Mouse (Mus musculus): ENCODE measurements around the gene Dram1. TPM values are rescaled to one million over a fixed set of nuclear protein-coding genes. Genes with fewer than 3 reads are reported as not detected.
A peak's percentile ranks its signal among the peaks of the same experiment; 100 is the strongest.

The Dram1 gene
- polyA plus RNA-seq, 1 experiment = 13.1 TPM

- DNase-seq (ENCODE audit: low read depth in 1 of 2, low spot score in 2 of 2) = no peak
- H3K4me1 ChIP-seq (ENCODE audit: control insufficient read depth, insufficient read depth, insufficient read length) = peaks cover 26% of the 10 kb centered on the region; the same call in 1 of the 2 replicates
- 45% methylated on average over 5 of the region's 5 CpGs for WGBS
- H3K36me3 ChIP-seq (ENCODE audit: control insufficient read depth, insufficient read depth, low read length) = peaks cover 8% of the 10 kb centered on the region
- peak overlapping the region; percentile 32 for H3K27ac ChIP-seq (ENCODE audit: insufficient read depth, low read length)
- no peak overlapping the region for H3K4me3 ChIP-seq (ENCODE audit: extremely low read depth, insufficient read depth, insufficient read length)
- TF ChIP-seq POLR2A (IDR thresholded peaks at IDR 0.05; ENCODE audit: low read depth, low read length) (no peak), CTCF (IDR thresholded peaks at IDR 0.05; ENCODE audit: extremely low read depth, insufficient read depth, insufficient read length, insufficient replicate concordance) (no peak)
- no peaks in the 10 kb centered on the region for H3K27me3 ChIP-seq (ENCODE audit: control insufficient read depth, insufficient read depth, low read length)
Measured at GRCm38 (mm10) chr10:88417686-88418085, 38.8 kb upstream of the Dram1 start.

DNA sequence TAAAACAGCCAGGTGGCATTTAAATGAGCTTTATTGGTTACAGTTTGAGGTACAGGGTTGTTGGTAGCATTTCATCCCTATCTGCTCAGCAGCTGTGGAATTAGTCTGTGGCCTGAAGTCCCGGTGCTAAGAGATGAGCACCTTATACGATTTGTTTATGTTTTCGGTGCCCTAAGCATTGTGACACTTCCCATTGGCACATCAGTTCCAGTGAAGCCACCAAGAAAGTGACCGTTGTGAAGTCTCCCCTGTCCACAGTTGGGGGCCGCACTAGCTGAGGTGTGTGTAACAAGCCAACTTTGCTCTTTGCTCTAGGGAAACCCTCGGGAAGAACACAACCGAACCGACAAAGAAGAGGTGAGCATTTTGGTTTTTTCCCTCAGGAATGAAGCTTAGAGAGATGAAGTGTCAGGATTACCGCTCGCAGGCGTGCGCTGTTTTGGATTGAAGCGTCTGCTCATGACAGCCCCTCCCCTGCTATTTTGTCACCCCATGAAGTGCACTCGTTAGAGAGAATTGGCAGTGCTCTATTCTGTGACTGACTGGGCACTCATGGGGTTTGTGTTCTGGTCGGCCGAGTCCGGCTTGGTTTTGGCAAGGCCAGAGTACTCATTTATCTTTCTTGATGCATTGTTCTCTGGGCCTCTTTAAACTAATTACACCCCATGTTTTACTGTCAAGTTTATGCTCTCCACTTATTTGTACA lies 33.6 kb upstream of the Dram1 start:
- Histone ChIP-seq H3K36me3 (ENCODE audit: control insufficient read depth, insufficient read depth, low read length) (peaks cover 2% of the 10 kb centered on the region; the same call in 1 of the 2 replicates), H3K4me1 (ENCODE audit: control insufficient read depth, insufficient read depth, insufficient read length) (peaks cover 7% of the 10 kb centered on the region; the same call in 1 of the 2 replicates), H3K4me3 (ENCODE audit: extremely low read depth, insufficient read depth, insufficient read length) (no peak overlapping the region), H3K27ac (ENCODE audit: insufficient read depth, low read length) (no peak overlapping the region), H3K27me3 (ENCODE audit: control insufficient read depth, insufficient read depth, low read length) (no peaks in the 10 kb centered on the region)
- WGBS = 92% methylated on average over 17 of the region's 17 CpGs
- TF ChIP-seq CTCF (IDR thresholded peaks at IDR 0.05; ENCODE audit: extremely low read depth, insufficient read depth, insufficient read length, insufficient replicate concordance) = no peak
- no peak for DNase-seq (ENCODE audit: low read depth in 1 of 2, low spot score in 2 of 2)

DNA sequence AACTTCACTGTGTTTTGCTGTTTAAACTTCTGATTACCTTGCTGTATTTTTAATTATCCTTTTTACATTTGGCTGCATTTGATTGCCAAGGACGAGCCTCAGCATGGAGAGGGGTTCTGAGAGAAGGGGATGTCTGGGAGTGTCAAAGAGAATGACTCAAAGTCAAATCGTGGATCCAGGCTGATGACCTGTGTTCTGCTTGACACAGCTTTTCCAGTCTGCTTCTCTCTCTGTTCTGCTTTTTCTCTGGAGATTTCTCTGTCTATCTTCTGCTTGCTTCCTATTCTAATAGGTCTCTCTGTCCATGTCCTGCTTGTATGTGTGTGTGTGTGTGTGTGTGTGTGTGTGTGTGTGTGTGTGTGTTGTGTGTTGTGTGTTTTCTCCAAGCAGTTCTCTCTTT lies 30.9 kb upstream of the Dram1 start:
- WGBS = 46% methylated on average over 2 of the region's 2 CpGs
- Histone ChIP-seq H3K4me1 (ENCODE audit: control insufficient read depth, insufficient read depth, insufficient read length) (peaks cover 7% of the 10 kb centered on the region; the same call in 1 of the 2 replicates), H3K27me3 (ENCODE audit: control insufficient read depth, insufficient read depth, low read length) (no peaks in the 10 kb centered on the region), H3K27ac (ENCODE audit: insufficient read depth, low read length) (no peak overlapping the region), H3K4me3 (ENCODE audit: extremely low read depth, insufficient read depth, insufficient read length) (no peak overlapping the region), H3K36me3 (ENCODE audit: control insufficient read depth, insufficient read depth, low read length) (no peaks in the 10 kb centered on the region; the same call in 1 of the 2 replicates)
- TF ChIP-seq CTCF (IDR thresholded peaks at IDR 0.05; ENCODE audit: extremely low read depth, insufficient read depth, insufficient read length, insufficient replicate concordance) = no peak
- TF ChIP-seq POLR2A (IDR thresholded peaks at IDR 0.05; ENCODE audit: low read depth, low read length) = no peak
- no peak for DNase-seq (ENCODE audit: low read depth in 1 of 2, low spot score in 2 of 2)

- DNase-seq (ENCODE audit: low read depth in 1 of 2, low spot score in 2 of 2) = no peak
- WGBS = 91% methylated on average over 12 of the region's 12 CpGs
Measured at GRCm38 (mm10) chr10:88407875-88408631, 29.2 kb upstream of the Dram1 start.

DNA sequence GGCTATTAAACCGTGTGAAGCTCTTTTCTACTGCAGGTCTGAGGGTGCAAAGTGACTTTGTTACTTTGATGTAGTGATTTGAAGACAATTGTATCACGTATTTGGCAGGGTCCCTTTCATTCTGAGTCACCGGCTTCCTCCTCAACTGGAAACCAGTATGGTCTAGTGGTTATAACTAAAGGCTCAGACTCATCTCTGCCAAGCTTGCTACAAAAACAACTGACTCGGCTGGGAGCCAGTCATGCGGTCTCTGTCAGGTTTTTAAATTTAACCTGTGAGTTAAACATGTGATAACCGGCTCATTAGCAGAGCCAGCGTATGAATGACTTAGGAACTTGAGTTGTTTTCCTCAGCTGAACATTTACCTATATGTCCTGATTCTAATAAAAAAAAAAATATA lies 26.9 kb upstream of the Dram1 start:
- H3K4me3 ChIP-seq (ENCODE audit: extremely low read depth, insufficient read depth, insufficient read length) = no peak overlapping the region
- 54% methylated on average over 7 of the region's 7 CpGs for WGBS
- H3K27me3 ChIP-seq (ENCODE audit: control insufficient read depth, insufficient read depth, low read length) = no peaks in the 10 kb centered on the region
- no peak overlapping the region for H3K27ac ChIP-seq (ENCODE audit: insufficient read depth, low read length)
- no peaks in the 10 kb centered on the region; the same call in 1 of the 2 replicates for H3K36me3 ChIP-seq (ENCODE audit: control insufficient read depth, insufficient read depth, low read length)
- TF ChIP-seq CTCF (IDR thresholded peaks at IDR 0.05; ENCODE audit: extremely low read depth, insufficient read depth, insufficient read length, insufficient replicate concordance) (no peak), POLR2A (IDR thresholded peaks at IDR 0.05; ENCODE audit: low read depth, low read length) (no peak)
- DNase-seq (ENCODE audit: low read depth in 1 of 2, low spot score in 2 of 2) = peak in 1 of 2 experiments; percentile 40
- H3K4me1 ChIP-seq (ENCODE audit: control insufficient read depth, insufficient read depth, insufficient read length) = peaks cover 7% of the 10 kb centered on the region; the same call in 1 of the 2 replicates

More at GRCm38 (mm10) chr10:88407875-88408631, 29.2 kb upstream of the Dram1 start:
- Histone ChIP-seq H3K4me1 (ENCODE audit: control insufficient read depth, insufficient read depth, insufficient read length) (peaks cover 7% of the 10 kb centered on the region; the same call in 1 of the 2 replicates), H3K27me3 (ENCODE audit: control insufficient read depth, insufficient read depth, low read length) (no peaks in the 10 kb centered on the region), H3K27ac (ENCODE audit: insufficient read depth, low read length) (no peak overlapping the region), H3K36me3 (ENCODE audit: control insufficient read depth, insufficient read depth, low read length) (no peaks in the 10 kb centered on the region; the same call in 1 of the 2 replicates), H3K4me3 (ENCODE audit: extremely low read depth, insufficient read depth, insufficient read length) (no peak overlapping the region)
- TF ChIP-seq POLR2A (IDR thresholded peaks at IDR 0.05; ENCODE audit: low read depth, low read length) (no peak), CTCF (IDR thresholded peaks at IDR 0.05; ENCODE audit: extremely low read depth, insufficient read depth, insufficient read length, insufficient replicate concordance) (no peak)

DNA sequence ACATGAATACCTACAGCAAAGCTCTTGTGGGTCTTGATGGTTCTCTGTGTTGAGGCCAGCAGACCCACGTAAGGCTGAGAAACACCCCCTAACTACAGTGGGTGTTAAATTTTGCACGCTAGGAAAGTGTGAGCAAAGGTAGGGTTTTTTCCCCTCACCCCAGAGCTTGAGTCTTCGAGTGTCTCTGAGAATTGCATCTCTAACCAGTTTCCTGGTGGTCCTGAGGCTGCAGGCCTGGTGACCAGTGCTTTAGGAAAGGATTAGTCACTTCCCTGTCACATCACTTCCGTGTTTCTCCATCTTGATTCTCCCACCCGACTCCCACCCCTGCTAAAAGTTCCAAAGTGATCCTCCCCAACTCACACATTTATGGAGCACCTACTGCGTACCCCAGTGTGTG lies 25.3 kb upstream of the Dram1 start:
- Histone ChIP-seq H3K27me3 (ENCODE audit: control insufficient read depth, insufficient read depth, low read length) (no peaks in the 10 kb centered on the region), H3K27ac (ENCODE audit: insufficient read depth, low read length) (no peak overlapping the region), H3K4me1 (ENCODE audit: control insufficient read depth, insufficient read depth, insufficient read length) (peaks cover 9% of the 10 kb centered on the region; the same call in 1 of the 2 replicates), H3K36me3 (ENCODE audit: control insufficient read depth, insufficient read depth, low read length) (no peaks in the 10 kb centered on the region; the same call in 1 of the 2 replicates), H3K4me3 (ENCODE audit: extremely low read depth, insufficient read depth, insufficient read length) (no peak overlapping the region)
- TF ChIP-seq POLR2A (IDR thresholded peaks at IDR 0.05; ENCODE audit: low read depth, low read length) = no peak
- no peak for TF ChIP-seq CTCF (IDR thresholded peaks at IDR 0.05; ENCODE audit: extremely low read depth, insufficient read depth, insufficient read length, insufficient replicate concordance)
- DNase-seq (ENCODE audit: low read depth in 1 of 2, low spot score in 2 of 2) = no peak
- WGBS = 74% methylated on average over 6 of the region's 6 CpGs
